Mouse (Mus musculus): ENCODE results near the gene Setd1a.
"Not testable (repeated sequence)": the region's sequence is repeated elsewhere in the genome, so short reads cannot be mapped to it uniquely, and the experiment has no call there.

The Setd1a gene

DNA sequence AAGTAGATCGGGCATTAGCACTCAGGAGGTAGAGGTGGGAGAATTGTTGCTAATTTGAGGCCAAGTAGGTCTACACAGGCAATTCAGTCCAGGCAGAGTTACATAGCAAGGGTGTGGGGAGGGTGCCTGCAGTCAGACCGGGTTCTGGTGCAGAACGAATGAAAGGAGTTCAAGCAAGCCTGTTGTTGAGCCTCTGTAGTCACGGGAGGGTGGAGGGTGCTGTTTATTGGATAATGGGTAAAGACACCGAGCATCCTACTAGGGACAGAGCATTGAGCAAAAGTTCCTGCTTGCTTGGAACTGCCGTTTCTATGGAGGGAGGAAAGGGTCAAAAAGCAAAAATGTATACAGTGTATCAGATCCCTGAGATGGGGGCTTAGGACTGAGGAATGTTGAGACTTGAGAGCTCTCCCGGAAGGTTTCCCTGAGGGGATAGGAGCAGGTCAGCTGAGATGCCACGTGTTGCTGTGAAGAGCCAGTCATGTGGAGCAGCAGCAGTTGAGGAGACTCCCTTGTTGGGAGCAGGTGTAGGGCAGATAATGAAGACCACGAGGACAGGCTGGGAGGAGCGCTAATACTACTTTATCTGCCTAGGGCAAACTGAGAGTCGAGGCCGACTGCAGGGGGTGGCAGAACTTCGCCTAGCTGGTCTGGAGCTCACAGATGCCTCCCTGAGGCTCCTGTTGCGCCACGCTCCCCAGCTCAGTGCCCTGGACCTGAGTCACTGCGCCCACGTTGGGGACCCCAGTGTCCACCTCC, 9.4 kb upstream of the Setd1a start:
- DNase-seq (ENCODE audit: low read depth, low spot score): no peak

DNA sequence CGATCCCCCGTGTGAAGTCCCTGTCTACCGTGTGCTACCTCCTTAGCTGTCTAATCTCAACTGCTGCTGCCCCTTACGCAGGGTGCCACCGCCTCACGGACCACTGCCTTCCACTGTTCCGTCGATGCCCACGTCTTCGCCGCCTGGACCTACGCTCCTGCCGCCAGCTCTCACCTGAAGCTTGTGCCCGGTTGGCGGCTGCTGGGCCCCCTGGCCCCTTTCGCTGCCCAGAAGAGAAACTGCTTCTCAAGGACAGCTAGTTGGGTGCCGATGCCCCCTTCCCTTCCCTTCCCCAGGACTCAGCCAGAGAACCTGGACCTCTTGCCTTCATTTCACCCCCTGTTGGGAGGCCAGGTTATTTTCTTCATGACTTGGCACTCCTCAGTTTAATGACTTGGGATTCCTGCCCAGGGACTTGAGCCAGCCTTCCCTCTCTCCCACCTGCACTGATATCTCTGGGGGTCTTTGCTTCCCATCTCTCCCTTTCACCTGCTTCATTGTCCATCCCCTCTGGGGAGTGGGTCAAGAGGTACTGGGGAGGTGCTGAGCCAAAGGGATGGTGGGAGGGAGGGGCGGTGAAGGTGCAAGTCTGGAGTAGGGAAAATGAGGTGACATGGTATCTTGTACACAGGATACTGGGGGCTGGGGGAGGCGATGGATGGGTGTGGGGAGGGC, 8.7 kb upstream of the Setd1a start:
- DNase-seq (ENCODE audit: low read depth, low spot score): no peak

- DNase-seq (ENCODE audit: low read depth, low spot score): no peak
Observed at GRCm38 (mm10) chr7:127768346-127768996, 8.0 kb upstream of the Setd1a start.

- DNase-seq (ENCODE audit: low read depth, low spot score): peak; percentile 97
Observed at GRCm38 (mm10) chr7:127768997-127769593, 7.4 kb upstream of the Setd1a start.

DNA sequence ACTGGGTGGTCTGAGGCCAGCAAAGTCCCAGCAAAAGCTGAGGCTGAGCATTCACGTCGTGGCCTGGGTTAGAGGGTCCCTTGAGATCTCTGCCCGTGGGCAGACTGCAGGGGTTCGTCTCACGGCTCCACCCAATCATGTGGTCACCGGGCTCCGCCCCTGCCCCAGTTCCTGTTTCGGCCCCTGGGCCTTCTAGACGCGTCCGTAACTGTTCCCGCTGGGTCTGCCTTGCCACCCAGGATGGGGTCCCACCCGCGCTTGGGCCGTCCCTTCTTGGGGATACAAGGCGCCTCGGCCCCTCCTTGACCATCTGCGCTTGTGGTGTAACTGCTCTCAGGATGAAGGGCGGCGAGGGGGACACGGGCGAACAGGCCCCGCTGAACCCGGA, 6.8 kb upstream of the Setd1a start, which contains the start of gene Orai3:
Gene Orai3 (plus strand): TSS at position 165 of the 388 bp plus-strand sequence.
- DNase-seq (ENCODE audit: low read depth, low spot score): peak; percentile 82

GRCm38 (mm10) chr7:127770039-127770905, 6.2 kb upstream of the Setd1a start:
- DNase-seq (ENCODE audit: low read depth, low spot score): no peak

GRCm38 (mm10) chr7:127771262-127771661, 5.2 kb upstream of the Setd1a start:
- no peak for DNase-seq (ENCODE audit: low read depth, low spot score)

- no peak for DNase-seq (ENCODE audit: low read depth, low spot score)
Observed at GRCm38 (mm10) chr7:127772080-127772479, 4.4 kb upstream of the Setd1a start.

DNA sequence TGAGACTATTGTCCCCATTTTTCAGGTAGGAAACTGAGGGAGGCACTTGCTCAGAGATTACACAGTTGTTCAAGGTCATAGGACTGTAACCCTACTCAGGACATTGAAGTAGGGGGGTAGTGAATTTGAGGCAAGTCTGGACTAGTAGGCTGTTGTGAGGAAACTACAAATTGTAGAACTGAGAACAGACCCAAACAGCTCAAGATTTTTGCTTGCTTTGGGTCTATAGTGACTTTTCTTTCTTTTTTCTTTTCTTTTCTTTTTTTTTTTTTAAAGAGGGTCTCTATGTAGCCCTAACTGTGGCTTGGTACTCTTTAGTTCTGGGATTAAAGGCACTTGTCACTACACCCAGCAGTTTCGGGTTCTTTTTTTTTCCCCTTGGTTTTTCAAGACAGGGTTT, 3.9 kb upstream of the Setd1a start:
- no peak for DNase-seq (ENCODE audit: low read depth, low spot score)

- DNase-seq (ENCODE audit: low read depth, low spot score): peak; percentile 82
Observed at GRCm38 (mm10) chr7:127773664-127774384, 2.6 kb upstream of the Setd1a start.

- DNase-seq (ENCODE audit: low read depth, low spot score): not testable (repeated sequence)
Observed at GRCm38 (mm10) chr7:127775837-127776236, 633 bp upstream of the Setd1a start.

DNA sequence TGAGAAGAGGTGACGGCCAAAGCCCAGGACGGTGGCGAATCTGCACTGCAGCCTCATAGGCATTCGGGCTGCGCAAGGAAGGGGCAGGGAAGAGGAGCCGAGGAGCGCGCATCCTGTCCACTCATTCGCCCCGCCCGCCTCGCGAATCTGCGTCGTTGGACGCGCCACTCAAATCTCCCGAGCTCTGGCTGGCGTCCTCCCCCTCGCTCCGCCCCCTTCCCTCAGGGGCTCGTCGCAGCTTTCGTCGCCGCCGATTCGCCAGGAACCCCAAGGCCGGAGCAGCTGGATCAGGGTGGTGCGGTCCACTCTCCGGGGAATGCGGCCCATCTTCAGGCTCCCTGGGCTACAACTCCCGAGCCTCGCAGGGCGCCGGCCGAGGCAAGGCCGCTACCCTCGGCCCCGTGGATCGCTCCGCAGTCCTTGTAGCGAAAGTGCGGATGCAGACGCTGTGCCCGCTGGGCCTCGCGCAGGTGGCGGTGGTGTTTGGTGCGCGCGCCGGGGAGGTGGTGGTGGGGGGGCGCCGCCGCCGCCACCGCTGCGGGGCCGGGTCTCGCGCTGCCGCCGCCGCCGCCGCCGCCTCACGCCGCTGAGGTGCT, 506 bp downstream of the Setd1a start:
- DNase-seq (ENCODE audit: low read depth, low spot score): peak; percentile 95

DNA sequence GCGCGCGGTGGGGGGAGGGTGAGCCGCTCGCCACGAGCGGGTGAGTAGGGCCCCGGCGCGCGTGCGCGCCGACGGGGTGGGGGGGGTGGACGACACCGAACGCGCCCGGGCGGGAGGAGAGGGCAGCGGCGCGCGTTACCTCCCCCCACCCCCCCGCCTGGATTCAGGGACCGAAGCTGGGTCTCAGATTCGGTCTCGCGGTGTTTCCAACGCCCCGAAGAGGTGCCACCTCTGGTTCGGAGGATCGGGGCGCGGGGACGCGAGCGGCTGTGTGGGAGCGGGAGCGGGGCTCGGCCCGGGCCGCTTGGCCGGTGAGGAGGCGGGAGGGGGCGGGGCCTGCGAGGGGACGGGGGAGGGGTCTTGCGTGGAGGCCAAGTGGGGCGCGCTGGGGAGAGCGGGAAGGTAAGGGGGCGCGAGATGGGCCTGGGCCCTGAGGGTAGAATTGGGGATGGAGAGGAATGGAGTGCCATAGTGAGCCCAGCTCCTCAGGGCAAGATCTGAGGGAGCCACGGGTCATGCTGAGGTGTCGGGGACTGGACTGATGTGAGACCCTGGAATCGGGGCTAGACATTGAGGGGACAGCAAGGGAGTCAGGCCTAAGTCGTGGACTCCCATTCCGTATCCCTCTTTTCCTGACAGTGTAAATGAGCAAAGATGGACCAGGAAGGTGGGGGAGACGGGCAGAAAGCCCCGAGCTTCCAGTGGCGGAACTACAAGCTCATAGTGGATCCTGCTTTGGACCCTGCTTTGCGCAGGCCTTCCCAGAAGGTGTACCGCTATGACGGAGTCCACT, 1.2 kb downstream of the Setd1a start:
- peak; percentile 58 for DNase-seq (ENCODE audit: low read depth, low spot score)

DNA sequence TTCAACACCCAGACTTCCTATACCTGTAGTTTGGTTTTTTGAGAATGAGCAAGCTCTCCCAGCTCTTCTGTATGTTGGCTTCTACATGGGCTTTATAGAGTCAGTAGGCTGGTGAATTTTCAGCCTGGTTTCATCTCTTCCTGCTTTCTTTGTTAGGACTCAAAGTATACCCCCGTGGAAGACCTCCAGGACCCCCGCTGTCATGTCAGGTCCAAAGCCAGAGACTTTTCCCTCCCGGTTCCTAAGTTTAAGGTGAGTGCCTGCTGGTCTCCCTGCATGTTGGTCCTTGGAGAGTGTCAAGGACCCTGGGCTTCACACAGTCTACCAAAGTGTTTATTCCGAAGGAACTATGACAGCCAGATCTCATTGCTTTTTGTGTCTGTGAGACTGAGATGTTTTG, 1.9 kb downstream of the Setd1a start:
- no peak for DNase-seq (ENCODE audit: low read depth, low spot score)

- no peak for DNase-seq (ENCODE audit: low read depth, low spot score)
Observed at GRCm38 (mm10) chr7:127785308-127785707, 8.8 kb downstream of the Setd1a start, which contains the start of gene Gm49388. TSS of gene Gm49388 (plus strand) at chr7:127785608.

GRCm38 (mm10) chr7:127797076-127797845, 20.8 kb downstream of the Setd1a start:
- DNase-seq (ENCODE audit: low read depth, low spot score): no peak

DNA sequence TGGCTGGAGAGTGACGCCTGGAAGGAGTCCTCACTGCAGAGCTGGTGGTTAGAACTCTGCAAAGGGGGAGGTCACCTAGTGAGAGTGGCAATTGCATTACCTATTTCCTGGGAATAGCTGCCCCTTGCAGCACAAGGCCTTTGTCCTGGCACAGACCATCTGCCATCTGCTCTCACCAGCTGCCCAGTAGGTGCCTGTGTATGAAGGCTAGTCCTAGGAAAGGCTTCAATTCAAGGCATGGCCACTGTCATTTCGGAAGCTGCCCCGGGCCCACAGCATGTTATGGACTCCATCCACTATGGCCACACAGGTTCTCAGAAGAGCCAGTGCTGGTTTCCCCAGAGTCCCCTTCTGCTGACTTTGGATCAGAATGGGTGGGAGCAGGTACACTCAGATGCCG, 22.1 kb downstream of the Setd1a start:
- DNase-seq (ENCODE audit: low read depth, low spot score): no peak

GRCm38 (mm10) chr7:127799211-127799610, 22.7 kb downstream of the Setd1a start:
- DNase-seq (ENCODE audit: low read depth, low spot score): no peak

Data from forelimb bud, embryonic 11.5 days (tissue).